Mouse (Mus musculus) heart, postnatal 0 days (tissue): Measurements from ENCODE around the gene Ppih. TPM values are rescaled to one million over a fixed set of nuclear protein-coding genes. Genes with fewer than 3 reads are reported as not detected.

ENCODE experiments used
- ATAC-seq: fragments of 200-750 bp; cut with Nextera tagmentation; 2 replicates; pipeline ENCODE4 v1.8.0; 2017; ENCODE audit warnings: low read depth, moderate number of reproducible peaks, moderate library complexity; ENCODE audit not compliant: insufficient read depth
- DNase-seq: peaks from one replicate; pipeline ENCODE4 v3.0.0-alpha.2; 2016; ENCODE audit warnings: low spot score
- H3K27ac ChIP-seq: fragments of 300-500 bp; sonication (generic); 2 replicates; pipeline ENCODE4 v1.5.1; 2014; ENCODE audit warnings: low read depth, mild to moderate bottlenecking
- H3K27me3 ChIP-seq: fragments of 300-500 bp; sonication (generic); 2 replicates; pipeline ENCODE4 v1.6.1; 2014; ENCODE audit warnings: low read length, mixed read lengths; ENCODE audit not compliant: control insufficient read depth, insufficient read depth
- H3K36me3 ChIP-seq: fragments of 300-500 bp; sonication (generic); replicated peaks from 2 replicates; pipeline ENCODE4 v1.6.1; 2014; ENCODE audit warnings: low read length, mixed read lengths; ENCODE audit not compliant: control insufficient read depth, insufficient read depth
- H3K4me1 ChIP-seq: fragments of 300-500 bp; sonication (generic); 2 replicates; pipeline ENCODE4 v1.6.1; 2014; ENCODE audit warnings: antibody characterized with exemption; ENCODE audit not compliant: control insufficient read depth, insufficient read depth
- H3K4me2 ChIP-seq: fragments of 300-500 bp; sonication (generic); 2 replicates; pipeline ENCODE4 v1.6.1; 2014; ENCODE audit warnings: low read depth, mild to moderate bottlenecking, low read length, moderate library complexity
- H3K4me3 ChIP-seq: fragments of 300-500 bp; sonication (generic); 2 replicates; pipeline ENCODE4 v1.5.1; 2014; ENCODE audit warnings: low read depth, low read length
- H3K9ac ChIP-seq: fragments of 300-500 bp; sonication (generic); replicated peaks from 2 replicates; pipeline ENCODE4 v1.6.1; 2014; ENCODE audit warnings: low read depth, low read length, mixed read lengths
- H3K9me3 ChIP-seq: fragments of 300-500 bp; sonication (generic); replicated peaks from 2 replicates; pipeline ENCODE4 v1.6.1; 2016; ENCODE audit warnings: low read length; ENCODE audit not compliant: control insufficient read depth
- CTCF ChIP-seq: IDR thresholded peaks from 2 replicates; pipeline ENCODE4 v1.5.1; 2016; ENCODE audit warnings: antibody characterized with exemption, control low read depth, low read depth
- EP300 ChIP-seq: IDR thresholded peaks from 2 replicates; pipeline ENCODE4 v1.6.1; 2016; ENCODE audit warnings: antibody characterized with exemption, low read depth
- WGBS: fragments of 180-500 bp; shearing (Covaris S2); extraction: QIAGEN DNeasy Blood & Tissue Kit; methylation state at CpG from one replicate; pipeline ENCODE4 v1.1.7; 2014; 5-methylcytosine and 5-hydroxymethylcytosine counted together
- polyA plus RNA-seq: library from polyadenylated mRNA; unstranded; fragments of >200 nt; fragmentation: Nextera tagmentation; extraction: Ambion mirVana; gene quantifications from 2 replicates; pipeline ENCODE4 v1.2.1, GENCODE M21; 2015
- total RNA-seq: library from RNA; depleted of rRNA; stranded (reverse); fragments of >200 nt; gene quantifications from 2 replicates; pipeline ENCODE4 v1.2.3, GENCODE M21; 2014; ENCODE audit warnings: low replicate concordance

Gene Ppih
- total and polyA plus RNA-seq, 2 experiments from 2014 or later = 15.2 to 21.5 TPM

DNA sequence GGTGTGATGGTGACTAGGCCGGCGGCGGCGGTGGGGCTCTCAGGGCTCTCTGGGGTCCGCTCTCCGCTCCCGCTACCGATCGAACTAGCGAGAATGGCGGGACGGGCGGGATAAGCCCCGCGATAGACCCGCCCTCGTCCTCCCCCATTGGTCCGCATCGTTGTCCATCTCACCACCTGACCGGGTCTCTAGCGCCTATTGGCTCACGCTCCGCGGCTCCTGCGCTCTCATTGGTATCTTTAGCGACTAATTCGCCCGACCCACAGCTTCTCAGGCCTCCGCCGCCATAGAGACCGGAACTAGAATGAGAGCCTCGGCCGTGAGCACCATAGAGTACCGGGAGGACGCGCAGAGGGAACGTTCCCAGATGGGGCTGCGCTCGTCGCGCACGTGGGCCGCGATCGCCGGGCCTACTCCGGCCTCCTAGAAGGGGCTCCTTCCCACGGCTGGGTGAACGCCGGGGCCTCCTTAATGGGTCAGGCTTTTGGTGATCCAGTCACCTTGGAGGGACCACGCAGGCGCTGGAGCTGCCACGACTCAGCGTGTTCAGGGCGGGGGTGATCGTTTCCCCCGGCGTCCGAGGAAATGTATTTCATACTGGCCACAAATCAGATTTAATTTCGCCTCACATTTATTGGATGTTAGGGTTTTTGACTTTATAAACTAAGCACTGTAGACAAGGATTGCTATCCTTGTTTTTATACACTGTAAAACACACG, 25.8 kb downstream of the Ppih start, which contains the start of gene Ybx1:
Ybx1 (minus strand) TSS at position 190 of the 719 bp plus-strand sequence.
- Histone ChIP-seq H3K4me1 (peaks cover 11% of the 10 kb centered on the region), H3K9ac (peak within 1 kb of the TSS; percentile 88), H3K4me2 (peak within 1 kb of the TSS; percentile 87), H3K9me3 (no peaks in the 10 kb centered on the region), H3K4me3 (peak within 1 kb of the TSS; percentile 91), H3K27me3 (no peaks in the 10 kb centered on the region), H3K36me3 (0 out of 2 replicates have a peak, but pooled peaks cover 4% of the 10 kb centered on the region), H3K27ac (peak within 1 kb of the TSS; percentile 89)
- peak; percentile 99 for DNase-seq
- ATAC-seq = peak; percentile 99
- TF ChIP-seq CTCF = no peak
- TF ChIP-seq EP300 = peak; percentile 83; the same call in 1 of the 2 replicates
- WGBS = under 1% methylated on average over 61 of the region's 61 CpGs

- ATAC-seq (peak; percentile 28), DNase-seq (no peak)
- Histone ChIP-seq H3K27me3 (no peaks in the 10 kb centered on the region), H3K4me1 (peaks cover 11% of the 10 kb centered on the region), H3K4me3 (peak overlapping the region; percentile 91), H3K36me3 (0 out of 2 replicates have a peak, but pooled peaks cover 7% of the 10 kb centered on the region), H3K27ac (peak overlapping the region; percentile 89), H3K4me2 (peak overlapping the region; percentile 87), H3K9me3 (no peaks in the 10 kb centered on the region), H3K9ac (peak overlapping the region; percentile 88)
- WGBS = under 1% methylated on average over 57 of the region's 80 CpGs
- TF ChIP-seq CTCF (no peak), EP300 (no peak)
These were observed 26.6 kb downstream of the Ppih start for GRCm38 (mm10) chr4:119293574-119294258.

GRCm38 (mm10) chr4:119292771-119293573, 27.4 kb downstream of the Ppih start:
- no peaks in the 10 kb centered on the region for H3K9me3 ChIP-seq
- peak overlapping the region; percentile 91 for H3K4me3 ChIP-seq
- peak overlapping the region; percentile 88 for H3K9ac ChIP-seq
- under 1% methylated on average over 24 of the region's 24 CpGs for WGBS
- 0 out of 2 replicates have a peak, but pooled peaks cover 12% of the 10 kb centered on the region for H3K36me3 ChIP-seq
- no peaks in the 10 kb centered on the region for H3K27me3 ChIP-seq
- peak overlapping the region; percentile 89 for H3K27ac ChIP-seq
- H3K4me1 ChIP-seq = peaks cover 16% of the 10 kb centered on the region
- TF ChIP-seq CTCF (no peak), EP300 (no peak)
- DNase-seq (peak; percentile 59), ATAC-seq (peak; percentile 18; the same call in 1 of the 2 replicates)
- peak overlapping the region; percentile 87 for H3K4me2 ChIP-seq

DNA sequence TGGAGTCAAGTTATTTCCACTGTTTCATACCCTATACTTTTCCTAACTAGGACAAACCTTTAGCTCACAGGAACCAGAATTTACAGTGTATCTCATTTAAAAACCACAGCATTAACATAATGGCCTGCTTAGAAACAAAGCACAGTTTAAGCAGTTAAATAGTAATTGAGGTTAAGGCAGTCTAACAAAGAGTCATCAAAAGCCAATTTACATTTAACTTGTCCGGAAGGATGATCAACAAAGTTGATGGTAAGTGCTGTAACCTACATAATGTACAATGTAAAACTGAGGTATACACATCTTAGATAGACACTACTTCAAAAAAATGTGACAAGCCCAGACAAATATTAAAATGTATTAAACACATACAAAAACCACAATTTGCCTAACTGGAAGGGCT, 28.4 kb downstream of the Ppih start:
- 80% methylated on average over 1 of the region's 1 CpGs for WGBS
- Histone ChIP-seq H3K36me3 (0 out of 2 replicates have a peak, but pooled peaks cover 12% of the 10 kb centered on the region), H3K4me2 (peak overlapping the region; percentile 87), H3K4me3 (peak overlapping the region; percentile 91), H3K9ac (peak overlapping the region; percentile 88; the same call in 1 of the 2 replicates), H3K9me3 (no peaks in the 10 kb centered on the region), H3K27me3 (no peaks in the 10 kb centered on the region), H3K4me1 (peaks cover 27% of the 10 kb centered on the region), H3K27ac (no peak overlapping the region)
- ATAC-seq (no peak), DNase-seq (no peak)
- no peak for TF ChIP-seq CTCF
- TF ChIP-seq EP300 = no peak

DNA sequence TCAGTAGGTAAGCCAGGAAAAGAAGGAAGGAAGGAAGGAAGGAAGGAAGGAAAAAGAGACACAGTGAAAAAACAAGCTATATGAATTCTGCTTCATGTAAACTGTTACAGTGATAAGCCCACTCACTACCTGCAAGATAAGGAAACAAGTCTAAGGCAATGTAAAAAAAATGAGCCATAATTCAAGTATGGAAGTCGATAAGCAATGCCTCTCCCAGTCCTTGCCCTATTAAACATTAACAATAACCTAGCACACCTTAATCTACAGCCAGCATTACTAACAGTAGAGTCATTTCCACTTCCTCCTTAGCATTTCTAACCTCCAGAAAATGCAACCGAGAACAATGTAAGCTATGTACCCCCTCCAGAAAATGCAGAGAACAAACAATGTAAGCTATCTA, 35.0 kb downstream of the Ppih start:
- TF ChIP-seq CTCF = no peak
- no peak for TF ChIP-seq EP300
- no peak overlapping the region for H3K4me3 ChIP-seq
- H3K4me2 ChIP-seq = no peak overlapping the region
- H3K36me3 ChIP-seq = peaks cover 56% of the 10 kb centered on the region
- H3K27ac ChIP-seq = no peak overlapping the region
- no peaks in the 10 kb centered on the region for H3K9me3 ChIP-seq
- H3K27me3 ChIP-seq = no peaks in the 10 kb centered on the region
- WGBS = 57% methylated on average over 2 of the region's 2 CpGs
- H3K9ac ChIP-seq = no peak overlapping the region
- ATAC-seq (no peak), DNase-seq (no peak)
- H3K4me1 ChIP-seq = peaks cover 17% of the 10 kb centered on the region
